Mouse (Mus musculus) neural tube, embryonic 13.5 days (tissue): ENCODE measurements around the gene Max. TPM values are rescaled to one million over a fixed set of nuclear protein-coding genes. Genes with fewer than 3 reads are reported as not detected.

ENCODE experiments used
- ATAC-seq: fragments of 200-750 bp; cut with Nextera tagmentation; 2 replicates; pipeline ENCODE4 v1.8.0; 2017; ENCODE audit warnings: low read depth, mild to moderate bottlenecking, moderate TSS enrichment, moderate library complexity
- H3K27ac ChIP-seq: fragments of 300-500 bp; sonication (generic); replicated peaks from 2 replicates; pipeline ENCODE4 v1.5.1; 2015; ENCODE audit warnings: moderate library complexity, mild to moderate bottlenecking, inconsistent platforms
- H3K27me3 ChIP-seq: fragments of 300-500 bp; sonication (generic); 2 replicates; pipeline ENCODE4 v1.6.1; 2015; ENCODE audit warnings: mild to moderate bottlenecking, inconsistent platforms
- H3K36me3 ChIP-seq: fragments of 300-500 bp; sonication (generic); 2 replicates; pipeline ENCODE4 v1.6.1; 2015; ENCODE audit warnings: mild to moderate bottlenecking, inconsistent platforms
- H3K4me1 ChIP-seq: fragments of 300-500 bp; sonication (generic); replicated peaks from 2 replicates; pipeline ENCODE4 v1.6.1; 2015; ENCODE audit warnings: inconsistent platforms
- H3K4me2 ChIP-seq: fragments of 300-500 bp; sonication (generic); 2 replicates; pipeline ENCODE4 v1.6.1; 2015; ENCODE audit warnings: inconsistent platforms, mild to moderate bottlenecking, moderate library complexity
- H3K4me3 ChIP-seq: fragments of 300-500 bp; sonication (generic); 2 replicates; pipeline ENCODE4 v1.5.1; 2015; ENCODE audit warnings: mild to moderate bottlenecking, inconsistent platforms
- H3K9ac ChIP-seq: fragments of 300-500 bp; sonication (generic); 2 replicates; pipeline ENCODE4 v1.6.1; 2015; ENCODE audit warnings: moderate library complexity, mild to moderate bottlenecking, inconsistent platforms
- H3K9me3 ChIP-seq: fragments of 300-500 bp; sonication (generic); 2 replicates; pipeline ENCODE4 v1.6.1; 2016; ENCODE audit warnings: inconsistent platforms
- WGBS: fragments of 180-500 bp; shearing (Covaris S2); methylation state at CpG from one replicate; pipeline ENCODE4 v1.1.7; 2015; 5-methylcytosine and 5-hydroxymethylcytosine counted together
- polyA plus RNA-seq: library from polyadenylated mRNA; unstranded; fragments of >200 nt; fragmentation: Nextera tagmentation; extraction: Ambion mirVana; gene quantifications from 2 replicates; pipeline ENCODE4 v1.2.1, GENCODE M21; 2015

The Max gene
- polyA plus RNA-seq, 1 experiment from 2014 or later: 17.8 TPM

DNA sequence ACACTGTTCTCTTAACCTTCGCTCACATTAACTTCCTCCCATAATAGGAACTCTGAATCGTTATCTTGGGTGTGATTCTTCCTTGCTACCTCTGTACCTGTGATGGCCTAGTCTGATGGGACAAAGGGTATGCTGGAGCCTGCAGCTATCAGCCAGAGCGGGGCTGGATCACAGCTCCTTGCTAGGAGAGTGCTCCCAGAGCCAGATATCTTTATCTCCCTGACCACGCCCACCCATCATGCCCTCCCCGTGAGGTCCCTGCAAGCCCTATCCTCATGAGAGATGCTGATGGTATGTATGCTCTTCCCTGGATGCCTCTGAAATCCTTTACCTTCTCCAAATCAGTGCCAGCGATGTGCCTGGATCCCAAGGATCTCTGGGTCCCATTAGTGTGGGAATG lies 31.8 kb downstream of the Max start:
- no peaks in the 10 kb centered on the region for H3K9me3 ChIP-seq
- no peak overlapping the region for H3K27ac ChIP-seq
- no peaks in the 10 kb centered on the region for H3K27me3 ChIP-seq
- H3K4me1 ChIP-seq: no peaks in the 10 kb centered on the region
- no peak overlapping the region for H3K9ac ChIP-seq
- no peak for ATAC-seq
- H3K4me3 ChIP-seq: no peak overlapping the region
- WGBS: 76% methylated on average over 6 of the region's 6 CpGs
- H3K36me3 ChIP-seq: peaks cover 23% of the 10 kb centered on the region
- H3K4me2 ChIP-seq: no peak overlapping the region

DNA sequence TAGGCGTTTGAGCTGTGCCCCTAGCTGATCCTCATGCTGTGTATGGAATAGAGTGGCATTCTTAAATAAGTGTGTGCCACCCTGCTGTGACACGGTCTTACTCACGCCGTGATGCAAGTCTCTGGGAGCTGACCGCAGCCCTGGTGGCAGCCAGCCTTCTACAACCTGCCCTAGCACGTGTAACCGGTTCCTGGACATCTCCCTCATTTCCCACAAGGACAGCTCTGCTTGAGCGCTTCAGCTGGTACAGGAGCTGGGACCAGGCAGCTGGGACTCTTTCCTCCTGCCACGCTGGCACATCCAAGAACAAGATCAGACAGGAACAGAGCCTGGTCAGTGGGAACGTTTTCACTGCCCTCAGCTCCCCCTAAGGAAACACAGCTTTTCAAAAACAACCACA lies 34.5 kb downstream of the Max start:
- 70% methylated on average over 10 of the region's 10 CpGs for WGBS
- H3K9me3 ChIP-seq: no peaks in the 10 kb centered on the region
- H3K9ac ChIP-seq: no peak overlapping the region
- no peaks in the 10 kb centered on the region for H3K27me3 ChIP-seq
- peaks cover 12% of the 10 kb centered on the region for H3K36me3 ChIP-seq
- no peak overlapping the region for H3K4me3 ChIP-seq
- ATAC-seq: no peak
- no peaks in the 10 kb centered on the region for H3K4me1 ChIP-seq
- H3K4me2 ChIP-seq: no peak overlapping the region
- no peak overlapping the region for H3K27ac ChIP-seq

DNA sequence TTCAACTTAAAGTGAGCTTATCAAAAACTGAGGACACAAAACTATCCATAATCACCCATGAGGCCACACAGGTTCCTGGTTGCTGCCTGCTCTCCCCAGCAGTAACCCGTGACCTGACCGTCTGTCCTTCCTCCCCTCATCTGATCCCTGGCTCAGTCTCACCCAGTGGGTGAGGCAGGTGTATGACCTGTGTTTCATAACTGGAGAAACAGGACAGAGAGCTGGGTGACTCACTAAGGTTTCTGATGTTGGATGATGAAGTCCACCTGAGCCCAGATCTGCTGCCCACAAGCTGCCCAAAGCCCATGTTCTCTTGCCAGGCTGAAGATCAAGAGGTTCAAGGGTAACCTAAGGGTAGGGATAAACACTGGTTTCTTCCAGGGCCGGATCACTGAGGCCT lies 35.0 kb downstream of the Max start:
- Histone ChIP-seq H3K9ac (no peak overlapping the region), H3K4me3 (no peak overlapping the region), H3K36me3 (peaks cover 9% of the 10 kb centered on the region; the same call in 1 of the 2 replicates), H3K9me3 (no peaks in the 10 kb centered on the region), H3K4me1 (no peaks in the 10 kb centered on the region), H3K27ac (no peak overlapping the region), H3K4me2 (no peak overlapping the region), H3K27me3 (no peaks in the 10 kb centered on the region)
- WGBS: 85% methylated on average over 3 of the region's 3 CpGs
- ATAC-seq: no peak

DNA sequence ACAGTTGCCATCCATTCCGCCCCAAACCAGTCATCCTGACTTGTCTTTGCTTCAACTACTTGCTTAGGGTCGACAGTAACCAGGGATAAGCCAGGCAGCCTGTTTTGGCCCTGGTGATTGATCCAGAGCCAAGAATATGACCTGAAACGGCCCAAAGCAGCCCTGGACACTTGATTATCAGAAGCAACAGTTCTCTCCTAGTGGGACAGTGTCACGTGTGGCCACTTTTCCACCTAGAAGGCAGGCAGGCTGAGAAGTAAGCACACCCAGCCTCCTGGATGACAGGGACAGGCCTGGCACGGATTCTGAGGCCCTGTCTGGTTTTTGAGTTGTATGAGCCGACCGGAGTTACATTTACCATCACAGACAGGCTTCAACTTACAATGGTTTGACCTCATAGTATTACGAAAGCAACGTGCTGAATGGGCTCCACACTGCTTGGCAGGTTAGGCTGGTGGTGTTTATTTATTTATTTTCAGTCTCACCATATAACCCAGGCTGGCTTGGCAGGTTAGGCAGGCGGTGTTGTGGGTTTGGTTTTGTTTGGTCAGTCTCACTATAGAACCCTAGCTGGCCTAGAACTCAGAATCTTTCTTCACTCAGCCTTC lies 35.6 kb downstream of the Max start:
- no peaks in the 10 kb centered on the region for H3K9me3 ChIP-seq
- no peak overlapping the region for H3K9ac ChIP-seq
- no peak for ATAC-seq
- no peak overlapping the region for H3K4me3 ChIP-seq
- WGBS: 87% methylated on average over 10 of the region's 10 CpGs
- no peaks in the 10 kb centered on the region for H3K4me1 ChIP-seq
- H3K36me3 ChIP-seq: peaks cover 10% of the 10 kb centered on the region; the same call in 1 of the 2 replicates
- H3K27ac ChIP-seq: no peak overlapping the region
- no peak overlapping the region for H3K4me2 ChIP-seq
- H3K27me3 ChIP-seq: no peaks in the 10 kb centered on the region

DNA sequence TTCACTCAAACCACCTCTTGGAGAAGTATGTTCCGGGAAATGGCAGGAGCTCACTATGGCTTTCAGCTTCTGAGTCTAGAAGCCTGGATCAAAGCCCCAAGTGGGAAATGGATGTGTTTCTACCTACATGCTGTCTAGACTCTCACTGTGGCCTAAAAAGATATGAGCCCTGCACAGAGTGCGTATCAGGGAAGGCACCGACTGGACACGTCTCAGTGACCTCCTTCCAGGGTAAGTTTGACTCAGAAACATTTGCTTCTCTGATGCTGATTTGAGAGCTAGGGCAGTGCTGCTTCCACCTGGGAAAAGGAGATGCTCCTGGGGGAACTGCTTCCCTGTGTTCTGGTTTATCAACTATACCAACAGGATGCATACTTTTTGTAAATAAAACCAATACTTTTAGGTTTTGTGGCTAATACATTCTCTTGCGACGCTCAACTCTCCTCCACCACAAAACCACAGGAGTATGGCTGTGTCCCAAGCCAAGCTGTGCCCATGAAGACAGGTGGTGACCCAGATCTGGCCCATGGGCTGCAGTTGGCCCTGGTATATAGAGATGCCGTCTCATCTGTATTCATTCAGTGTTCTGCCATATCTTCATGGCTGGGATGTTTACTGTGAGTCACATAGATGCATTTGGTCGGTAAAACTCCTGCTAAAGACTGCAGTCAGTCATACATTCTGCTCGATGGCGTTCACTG lies 36.9 kb downstream of the Max start:
- 94% methylated on average over 10 of the region's 10 CpGs for WGBS
- ATAC-seq: no peak
- Histone ChIP-seq H3K4me2 (no peak overlapping the region), H3K27ac (no peak overlapping the region), H3K4me3 (no peak overlapping the region), H3K9me3 (no peaks in the 10 kb centered on the region), H3K9ac (no peak overlapping the region), H3K4me1 (no peaks in the 10 kb centered on the region), H3K27me3 (no peaks in the 10 kb centered on the region), H3K36me3 (peaks cover 19% of the 10 kb centered on the region)

DNA sequence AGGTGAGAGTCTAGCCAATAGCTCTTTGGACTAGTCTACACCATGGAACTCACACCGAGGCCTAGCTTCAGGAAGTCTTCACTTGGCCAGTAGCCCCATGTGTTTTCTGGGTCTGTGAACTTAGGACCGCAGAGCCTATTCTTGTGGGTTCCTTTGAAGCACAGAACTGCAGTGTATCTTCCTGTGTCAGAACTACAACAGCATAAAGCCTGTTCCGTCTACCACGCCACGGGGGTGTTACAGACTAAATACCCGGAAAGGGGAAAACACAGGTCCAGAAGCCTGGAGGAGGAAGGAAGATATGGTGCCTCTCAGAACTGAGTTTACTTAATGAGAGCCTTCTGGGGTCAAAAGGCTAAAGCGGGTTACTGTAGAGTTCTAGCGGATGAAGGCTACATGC lies 38.9 kb downstream of the Max start:
- no peak for ATAC-seq
- Histone ChIP-seq H3K9ac (no peak overlapping the region), H3K36me3 (peaks cover 23% of the 10 kb centered on the region), H3K4me1 (no peaks in the 10 kb centered on the region), H3K27me3 (no peaks in the 10 kb centered on the region), H3K27ac (no peak overlapping the region), H3K9me3 (no peaks in the 10 kb centered on the region), H3K4me2 (no peak overlapping the region), H3K4me3 (no peak overlapping the region)
- WGBS: 91% methylated on average over 8 of the region's 8 CpGs

DNA sequence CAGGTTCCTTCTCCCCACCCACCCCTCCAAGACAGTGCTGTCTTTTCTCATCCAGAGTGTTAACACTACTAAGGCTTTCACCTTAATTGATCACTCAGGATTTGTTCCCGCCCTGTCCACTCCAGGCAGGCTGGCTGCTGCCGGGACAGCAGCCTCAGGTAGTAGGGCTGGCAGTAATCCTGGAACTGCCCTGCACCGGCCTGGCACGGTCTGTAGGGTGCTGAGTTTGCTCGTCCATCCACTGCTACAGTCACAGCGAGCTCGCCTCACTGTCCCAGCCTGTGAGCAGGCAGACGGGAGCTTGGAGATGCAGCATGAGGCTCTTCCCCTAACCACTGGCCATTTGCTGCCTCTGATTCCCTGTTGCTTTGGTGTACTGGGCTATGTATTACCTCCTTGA lies 41.0 kb downstream of the Max start:
- Histone ChIP-seq H3K4me3 (no peak overlapping the region), H3K27me3 (no peaks in the 10 kb centered on the region), H3K36me3 (peaks cover 36% of the 10 kb centered on the region), H3K27ac (no peak overlapping the region), H3K4me2 (no peak overlapping the region), H3K9ac (no peak overlapping the region), H3K9me3 (no peaks in the 10 kb centered on the region), H3K4me1 (no peaks in the 10 kb centered on the region)
- 90% methylated on average over 8 of the region's 8 CpGs for WGBS
- no peak for ATAC-seq

DNA sequence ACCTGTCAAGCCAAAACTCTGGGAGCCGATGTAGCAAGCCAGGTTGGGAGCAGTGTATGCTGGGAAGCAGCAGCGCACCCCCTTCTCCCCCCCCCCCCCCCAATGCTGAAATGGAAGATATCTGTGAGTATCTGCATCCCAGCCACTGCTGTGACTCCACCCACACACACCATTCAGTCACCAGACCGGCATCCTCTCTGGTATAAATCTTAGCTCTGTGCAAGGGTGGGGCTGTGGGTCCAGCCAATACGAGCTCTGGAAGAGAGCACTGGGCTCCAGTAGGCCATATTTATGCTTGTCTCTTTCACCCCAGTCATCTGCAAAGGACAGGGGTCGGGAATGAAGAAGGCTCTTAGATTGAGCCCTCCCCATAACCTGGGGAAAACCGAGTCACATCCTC lies 41.6 kb downstream of the Max start:
- 66% methylated on average over 6 of the region's 6 CpGs for WGBS
- Histone ChIP-seq H3K9ac (no peak overlapping the region), H3K9me3 (no peaks in the 10 kb centered on the region), H3K27ac (no peak overlapping the region), H3K4me1 (no peaks in the 10 kb centered on the region), H3K27me3 (no peaks in the 10 kb centered on the region), H3K4me3 (no peak overlapping the region), H3K4me2 (no peak overlapping the region), H3K36me3 (peaks cover 36% of the 10 kb centered on the region)
- ATAC-seq: no peak; the same call in 1 of the 2 replicates

DNA sequence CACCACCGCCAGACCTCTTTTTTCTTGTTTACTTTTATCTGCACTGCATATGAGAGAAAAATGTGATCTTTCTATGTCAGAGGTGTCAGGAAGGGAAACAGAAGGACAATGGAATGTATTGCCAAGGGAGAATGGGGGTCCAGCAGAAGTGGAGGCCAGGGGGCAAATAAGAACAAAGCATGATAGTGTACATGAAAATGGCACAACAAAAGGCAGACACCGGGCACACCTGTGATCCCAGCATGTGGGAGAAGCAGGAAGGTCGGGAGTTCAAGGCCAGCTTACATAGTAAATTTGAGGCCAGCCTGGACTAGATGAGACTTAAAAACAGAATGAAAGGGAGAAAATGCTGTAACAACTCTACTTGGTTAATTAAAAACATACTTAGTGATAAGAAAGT lies 43.1 kb downstream of the Max start:
- peaks cover 43% of the 10 kb centered on the region for H3K36me3 ChIP-seq
- WGBS: 59% methylated on average over 3 of the region's 3 CpGs
- no peaks in the 10 kb centered on the region for H3K4me1 ChIP-seq
- H3K27ac ChIP-seq: no peak overlapping the region
- H3K9me3 ChIP-seq: no peaks in the 10 kb centered on the region
- no peaks in the 10 kb centered on the region for H3K27me3 ChIP-seq
- H3K4me2 ChIP-seq: no peak overlapping the region
- H3K4me3 ChIP-seq: no peak overlapping the region
- ATAC-seq: no peak
- H3K9ac ChIP-seq: no peak overlapping the region

DNA sequence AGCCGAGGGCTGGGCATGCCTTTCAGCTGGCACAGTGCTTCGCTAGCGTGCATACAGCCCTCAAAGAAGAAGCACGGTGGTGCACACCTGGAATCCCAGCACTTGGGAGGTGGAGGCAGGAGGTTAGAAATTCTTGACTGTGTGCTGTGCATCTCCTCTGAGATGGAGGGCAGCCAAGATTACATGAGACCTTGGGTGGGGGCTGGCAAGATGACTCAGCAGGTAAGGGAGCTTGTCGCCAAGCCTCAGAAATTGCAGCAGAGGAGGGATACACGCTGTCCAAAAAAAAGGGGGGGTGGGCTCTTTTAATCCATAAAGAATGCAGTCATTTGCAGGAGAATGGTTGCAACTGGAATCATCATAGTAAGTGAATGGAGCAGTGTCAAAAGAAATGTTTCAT lies 43.9 kb downstream of the Max start:
- Histone ChIP-seq H3K9ac (no peak overlapping the region), H3K4me2 (no peak overlapping the region), H3K9me3 (no peaks in the 10 kb centered on the region), H3K36me3 (peaks cover 43% of the 10 kb centered on the region), H3K4me3 (no peak overlapping the region), H3K4me1 (no peaks in the 10 kb centered on the region), H3K27ac (no peak overlapping the region), H3K27me3 (no peaks in the 10 kb centered on the region)
- ATAC-seq: no peak
- 82% methylated on average over 6 of the region's 6 CpGs for WGBS

DNA sequence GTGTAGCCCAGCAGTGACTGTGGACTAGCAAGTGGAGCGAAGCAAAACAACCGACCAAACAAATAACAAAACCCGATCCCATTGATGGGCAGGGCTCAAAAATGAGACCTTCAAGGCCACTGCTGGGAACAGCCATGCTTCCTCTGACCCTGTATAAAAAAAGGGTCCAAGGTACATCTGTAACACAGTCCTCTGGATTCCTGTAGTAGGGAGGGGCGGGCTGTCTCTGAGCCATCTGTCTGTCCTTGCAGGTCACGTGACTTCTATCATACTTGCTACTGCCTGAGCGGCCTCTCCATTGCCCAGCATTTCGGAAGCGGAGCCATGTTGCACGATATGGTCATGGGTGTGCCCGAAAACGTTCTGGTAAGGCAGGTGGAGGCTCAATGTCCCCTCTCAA lies 45.8 kb downstream of the Max start:
- Histone ChIP-seq H3K27ac (no peak overlapping the region), H3K36me3 (peaks cover 36% of the 10 kb centered on the region), H3K4me3 (no peak overlapping the region), H3K9me3 (no peaks in the 10 kb centered on the region), H3K4me1 (peaks cover 4% of the 10 kb centered on the region; the same call in 1 of the 2 replicates), H3K4me2 (no peak overlapping the region), H3K9ac (no peak overlapping the region), H3K27me3 (no peaks in the 10 kb centered on the region)
- ATAC-seq: no peak
- 94% methylated on average over 11 of the region's 11 CpGs for WGBS

DNA sequence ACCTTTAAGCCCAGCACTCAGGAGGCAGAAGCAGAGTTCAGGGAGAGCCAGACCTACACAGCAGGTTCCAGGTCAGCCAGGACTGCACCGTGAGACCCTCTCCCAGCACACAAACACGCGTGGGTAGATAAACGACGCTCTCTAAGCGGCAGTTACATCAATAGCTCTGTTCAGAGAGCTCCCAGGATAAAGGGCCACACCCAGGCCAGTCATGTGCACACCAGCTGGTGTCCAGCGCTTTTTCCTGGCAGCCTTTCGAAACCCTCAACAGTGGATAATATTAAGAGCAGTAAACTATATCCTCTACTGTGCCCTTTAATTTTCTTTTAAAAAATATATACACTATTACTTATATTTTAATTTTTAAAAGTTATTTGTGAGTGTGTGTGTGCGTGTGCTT lies 49.8 kb downstream of the Max start:
- Histone ChIP-seq H3K4me3 (no peak overlapping the region), H3K9me3 (no peaks in the 10 kb centered on the region), H3K36me3 (peaks cover 45% of the 10 kb centered on the region), H3K9ac (no peak overlapping the region), H3K4me2 (no peak overlapping the region), H3K27me3 (no peaks in the 10 kb centered on the region), H3K4me1 (peaks cover 16% of the 10 kb centered on the region), H3K27ac (no peak overlapping the region)
- no peak for ATAC-seq
- WGBS: 64% methylated on average over 9 of the region's 9 CpGs
